Mouse (Mus musculus): ENCODE data around the gene Ckap4.

GRCm38 (mm10) chr10:84533912-84534671 is at the start of gene Ckap4:
- no peak for TF ChIP-seq CTCF (IDR thresholded peaks at IDR 0.05; ENCODE audit: low read depth)
- no peak for TF ChIP-seq EP300 (IDR thresholded peaks at IDR 0.05; ENCODE audit: low read depth)

Data from heart, postnatal 0 days (tissue).